Mouse (Mus musculus) brain, embryonic 14.5 days (tissue): ENCODE results near the gene Teddm1a.
"Not testable (repeated sequence)": the region's sequence is repeated elsewhere in the genome, so short reads cannot be mapped to it uniquely, and the experiment has no call there.

Source experiments
- CTCF ChIP-seq: fragments of 200-500 bp; IDR thresholded peaks from 2 replicates; pipeline ENCODE4 v1.5.1; 2012; ENCODE audit warnings: inconsistent platforms, mild to moderate bottlenecking, moderate library complexity, borderline replicate concordance; ENCODE audit not compliant: insufficient read depth, insufficient read length; ENCODE audit errors: extremely low read depth
- POLR2A ChIP-seq: fragments of 200-500 bp; IDR thresholded peaks from 2 replicates; pipeline ENCODE4 v1.6.1; 2012; ENCODE audit warnings: mild to moderate bottlenecking, inconsistent platforms, borderline replicate concordance; ENCODE audit not compliant: poor library complexity, insufficient read depth, insufficient read length, severe bottlenecking; ENCODE audit errors: extremely low read depth

DNA sequence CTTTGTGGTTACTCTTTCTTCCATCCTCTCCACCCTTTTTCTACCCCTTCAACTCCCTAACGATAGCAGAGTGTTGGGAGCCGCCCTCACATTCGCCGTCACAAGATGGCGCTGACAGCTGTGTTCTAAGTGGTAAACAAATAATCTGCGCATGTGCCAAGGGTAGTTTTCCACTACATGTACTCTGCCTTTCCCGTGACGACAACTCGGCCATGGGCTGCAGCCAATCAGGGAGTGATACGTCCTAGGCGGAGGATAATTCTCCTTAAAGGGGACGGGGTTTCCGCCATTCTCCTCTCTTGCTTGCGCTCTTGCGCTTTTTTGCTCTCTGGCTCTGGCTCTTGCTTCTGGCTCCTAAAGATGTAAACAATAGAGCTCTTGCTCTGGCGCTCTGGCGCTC, 11.2 kb upstream of the Teddm1a start:
- not testable (repeated sequence) for TF ChIP-seq CTCF, POLR2A
